Mouse (Mus musculus) heart, postnatal 14 days (tissue): ENCODE results near the gene Smim7. TPM values are rescaled to one million over a fixed set of nuclear protein-coding genes. Genes with fewer than 3 reads are reported as not detected.
A peak's percentile ranks its signal among the peaks of the same experiment; 100 is the strongest.

Source experiments
- DNase-seq, 2 experiments: peaks; one replicate each; pipeline ENCODE4 v3.0.0; 2021 to 2022
- intact Hi-C: fragments of 180-260 bp; cut with DNase I; formaldehyde crosslinking; loops from one replicate; pipeline ENCODE4 v1.15.1; 2025
- long read RNA-seq, 2 experiments: library from polyadenylated mRNA; stranded (forward); transcript quantifications; one replicate each; pipeline ENCODE4 v2.0.0; 2021
- total RNA-seq, 2 experiments: library from RNA; stranded (reverse); gene quantifications; 2 replicates each; pipeline ENCODE4 v1.2.3; 2021

Smim7 gene
- 100 to 1,000 TPM; 111 to 117 TPM for total RNA-seq
- long read RNA-seq, experiment 1, transcript Smim7-201 (4 exons, 642 nt) = minor isoform, 6 of 174 reads
- long read RNA-seq, experiment 1, transcript Smim7-203 (5 exons, 2,892 nt) = major isoform, 161 of 174 reads
- long read RNA-seq, experiment 1, partial matches to known transcripts = 0 of 174 reads
- long read RNA-seq, experiment 1, other reads (novel, unspliced or antisense) = 7 of 174 reads
- long read RNA-seq, experiment 2, transcript Smim7-203 (5 exons, 2,892 nt) = major isoform, 145 of 155 reads
- long read RNA-seq, experiment 2, partial matches to known transcripts = 2 of 155 reads
- long read RNA-seq, experiment 2, other reads (novel, unspliced or antisense) = 5 of 155 reads

DNA sequence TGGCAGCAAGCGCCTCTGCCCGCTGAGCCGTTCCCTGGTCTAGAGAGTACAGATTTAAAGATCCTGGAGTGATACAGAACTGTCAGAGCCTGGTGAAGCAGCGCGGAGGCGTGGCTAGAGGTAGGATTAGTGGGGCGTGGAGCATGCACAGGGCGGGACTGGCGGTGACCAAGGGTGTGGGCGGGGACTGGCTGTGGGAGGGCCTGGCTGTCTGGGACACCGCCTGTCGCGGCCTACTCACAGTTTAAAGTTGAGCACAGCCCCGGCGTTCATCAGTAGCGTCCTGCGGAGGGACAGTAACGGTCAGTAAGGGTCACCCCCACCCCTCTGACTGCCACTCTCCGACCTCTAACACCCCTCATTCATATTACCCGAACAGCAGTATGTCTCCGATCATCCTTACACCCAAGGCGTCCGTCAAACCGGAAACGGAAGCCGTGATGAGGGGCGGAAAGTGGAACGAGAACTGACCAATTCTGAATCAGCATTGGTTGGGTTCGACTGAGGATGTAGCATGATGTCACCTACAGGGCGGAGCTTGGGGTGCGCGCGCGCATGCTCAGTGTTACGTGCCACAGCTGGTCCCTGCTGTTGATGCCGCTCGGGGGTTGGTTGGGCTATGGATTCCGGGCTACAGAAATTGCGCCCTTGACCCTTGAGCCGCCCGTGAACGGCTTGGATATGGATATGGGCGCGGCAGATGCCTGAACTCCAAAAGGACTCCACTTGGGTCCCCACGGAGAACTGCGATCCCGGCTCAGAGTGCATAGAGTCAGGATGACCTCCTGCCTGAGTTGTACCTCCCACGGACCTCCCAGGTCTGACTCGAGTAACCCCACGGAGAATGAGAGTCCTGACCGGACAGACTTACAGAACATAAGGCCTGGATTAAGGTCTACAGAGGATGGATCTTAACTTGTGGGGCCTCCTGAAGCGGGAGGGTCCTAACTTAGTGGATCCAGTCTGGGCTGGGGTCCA lies at the start of gene Smim7:
TSS of gene Smim7 (minus strand) at position 456 of the 978 bp plus-strand sequence.
- intact Hi-C loops = no loop called here
- DNase-seq = peak; percentile 98

DNA sequence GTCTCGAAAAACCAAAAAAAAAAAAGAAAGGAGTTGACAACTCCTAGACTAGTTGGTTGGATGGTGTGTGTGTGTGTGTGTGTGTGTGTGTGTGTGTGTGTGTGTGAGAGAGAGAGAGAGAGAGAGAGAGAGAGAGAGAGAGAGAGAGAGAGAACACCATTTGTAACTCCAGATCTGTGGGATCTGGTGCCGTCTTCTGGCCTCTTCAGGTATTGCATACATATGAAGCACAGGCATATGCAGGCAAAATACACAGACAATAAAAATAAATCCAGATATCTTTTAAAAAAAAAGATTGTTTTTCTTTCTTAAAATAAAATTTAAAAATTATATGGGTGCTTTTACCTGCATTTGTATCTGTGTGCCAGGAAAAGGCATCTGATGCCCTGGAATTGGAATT lies 19.3 kb upstream of the Smim7 start:
- intact Hi-C loops = no loop called here
- peak; percentile 39 to 62 for DNase-seq

DNA sequence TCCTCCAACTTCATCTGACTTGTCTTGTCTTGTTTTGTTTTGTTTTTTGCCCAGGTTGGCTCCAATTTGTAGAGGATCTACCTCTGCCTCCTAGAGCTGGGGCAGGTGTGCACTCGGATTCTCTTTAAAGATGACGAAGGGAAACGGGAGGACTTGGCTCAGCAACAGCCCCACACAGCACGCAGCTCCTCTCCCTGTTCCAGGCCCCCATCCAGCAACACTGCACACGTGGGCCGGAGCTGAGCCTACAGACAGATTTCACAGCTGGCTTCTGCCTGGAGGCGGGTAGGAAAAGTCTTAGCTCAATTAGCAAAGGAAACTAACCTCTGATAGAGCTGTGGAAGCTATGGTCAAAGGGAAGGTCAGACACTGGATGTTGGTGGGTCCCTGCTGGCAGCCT lies 18.4 kb upstream of the Smim7 start:
- intact Hi-C loops = no loop called here
- DNase-seq = peak; percentile 53 to 60

DNA sequence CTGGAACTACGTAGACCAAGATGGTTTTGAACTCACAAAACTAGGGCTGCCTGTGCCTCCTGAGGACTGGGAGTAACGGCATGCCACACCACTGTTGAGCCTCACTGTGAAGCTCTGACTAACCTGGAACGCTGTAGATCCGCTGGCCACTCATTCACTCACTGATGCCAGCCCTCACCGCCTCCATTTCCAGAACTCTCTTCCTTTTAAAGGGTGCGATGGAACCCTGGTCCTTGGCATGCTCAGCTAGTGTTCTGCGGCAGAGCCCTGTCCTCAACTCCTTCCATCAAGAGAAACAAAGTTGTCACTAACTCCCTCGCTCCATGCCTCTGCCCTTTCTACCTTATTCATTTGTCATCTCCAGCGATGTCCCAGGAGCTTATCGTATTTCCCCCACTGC lies 18.0 kb upstream of the Smim7 start:
- no peak for DNase-seq
- intact Hi-C loops = no loop called here

DNA sequence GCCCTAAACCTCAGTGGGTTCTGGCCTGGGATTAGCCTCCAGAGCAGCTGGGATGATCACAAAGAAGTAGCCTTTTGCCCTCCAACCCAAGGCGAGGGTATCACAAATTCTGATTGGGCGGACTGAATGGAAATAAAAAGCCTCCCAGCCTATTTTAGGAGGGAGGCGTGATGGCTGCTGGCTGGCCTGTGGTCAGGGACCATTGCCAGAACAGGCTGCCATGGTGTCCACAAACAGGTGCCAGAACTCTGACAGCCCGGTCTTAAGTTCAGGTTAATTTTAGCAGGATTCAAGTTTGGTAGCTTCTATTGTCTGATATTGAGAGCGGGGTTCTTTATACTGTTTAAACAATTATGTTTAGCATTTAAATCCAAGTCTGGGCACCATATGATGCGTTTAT lies 16.9 kb upstream of the Smim7 start:
- DNase-seq = peak; percentile 64 to 79
- intact Hi-C loops = no loop called here

DNA sequence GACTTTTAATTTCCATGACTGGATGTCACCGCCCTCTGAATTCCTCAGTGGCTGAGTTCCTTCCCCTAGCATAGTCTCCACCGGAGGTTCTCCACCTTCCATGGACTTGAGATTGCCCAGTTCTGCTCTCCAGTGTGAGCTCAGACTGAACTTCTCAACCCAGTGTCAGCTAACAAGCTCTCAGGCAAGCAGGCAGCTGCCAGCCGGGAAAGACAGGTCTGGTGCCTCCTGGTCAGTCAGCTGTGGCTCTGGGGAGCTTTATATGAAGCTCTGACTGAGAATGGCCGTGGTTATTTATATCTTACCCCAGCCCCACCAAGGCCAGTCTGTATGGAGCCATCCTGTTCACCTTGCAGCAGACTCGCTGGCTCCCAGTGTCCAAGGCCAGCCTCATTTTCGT lies 13.5 kb upstream of the Smim7 start:
- no peak for DNase-seq
- intact Hi-C loops = no loop called here

DNA sequence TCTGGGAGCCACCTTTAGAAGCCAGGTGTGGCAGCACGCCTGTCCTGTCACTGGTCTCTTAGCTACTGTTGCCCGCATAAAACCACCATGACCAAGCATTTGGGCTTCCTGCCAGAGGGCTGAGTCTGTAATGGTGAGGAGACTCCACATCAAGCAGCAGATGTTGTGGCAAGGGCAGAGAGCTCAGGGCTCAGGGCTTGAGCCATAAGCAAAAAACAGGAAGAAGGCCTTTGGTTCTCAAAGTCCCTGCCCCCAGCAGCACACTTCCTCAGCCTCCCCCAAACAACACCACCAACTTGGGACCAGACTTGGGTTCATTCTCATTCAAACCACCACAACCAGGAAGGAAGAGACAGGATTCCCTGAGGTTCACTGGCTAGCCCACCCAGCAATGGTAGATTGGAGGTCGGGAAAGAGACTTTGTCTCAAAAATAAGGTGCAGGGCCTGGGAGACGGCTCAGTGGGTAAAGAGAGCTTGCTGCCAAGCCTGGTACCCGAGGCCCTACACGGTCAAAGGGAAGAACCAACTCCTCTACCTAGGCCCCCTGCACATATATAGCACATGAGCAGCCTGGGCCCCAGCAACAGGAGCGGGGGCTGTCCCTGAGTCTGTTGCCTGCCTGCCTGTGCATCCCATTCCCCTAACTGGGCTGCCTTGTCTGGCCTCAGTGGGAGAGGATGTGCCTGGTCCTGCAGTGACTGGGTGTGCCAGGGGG lies 12.3 kb upstream of the Smim7 start:
- DNase-seq = peak; percentile 57 to 70
- intact Hi-C loops = no loop called here

DNA sequence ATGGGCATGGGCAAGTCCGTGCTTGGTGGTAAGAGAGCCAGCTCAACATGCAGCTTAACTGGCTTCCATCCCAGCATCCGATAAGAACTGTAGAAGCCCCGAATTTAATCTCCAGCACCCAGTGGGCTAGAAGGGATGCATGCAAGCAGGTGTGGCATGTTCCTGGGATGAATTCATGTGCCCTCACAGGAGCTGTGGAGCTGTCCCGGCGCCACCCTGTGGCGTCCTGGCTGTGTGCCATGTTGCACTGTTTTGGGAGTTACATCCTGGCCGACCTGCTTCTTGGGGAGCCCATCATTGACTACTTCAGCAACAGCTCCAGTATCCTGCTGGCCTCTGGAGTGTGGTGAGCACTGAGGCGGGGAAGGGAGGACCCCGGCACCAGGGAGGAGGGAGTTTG lies 8.5 kb upstream of the Smim7 start:
- intact Hi-C loops = no loop called here

DNA sequence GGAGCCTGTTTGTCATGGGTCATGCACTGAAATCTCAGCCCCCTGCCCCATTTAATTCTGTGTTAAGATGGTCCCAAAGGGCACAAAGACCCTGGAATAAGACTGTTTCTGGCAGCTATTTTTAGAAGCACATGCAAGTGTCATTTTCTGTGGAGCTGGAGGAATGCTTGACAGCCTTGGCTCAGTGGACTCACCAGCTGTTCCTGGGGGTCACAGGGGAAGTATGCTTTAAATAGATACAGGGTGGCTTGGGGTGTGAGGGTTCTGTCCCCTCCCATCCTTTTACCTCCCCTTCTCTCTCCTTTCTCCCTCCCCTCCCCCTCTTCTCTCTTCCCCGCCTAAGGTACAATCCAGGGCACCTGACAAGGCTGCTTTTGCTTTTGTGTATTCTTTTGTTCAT lies 7.1 kb upstream of the Smim7 start:
- no peak for DNase-seq

More for the DNA sequence above, 8.5 kb upstream of the Smim7 start:
- DNase-seq = peak in 1 of 2 experiments; percentile 39

DNA sequence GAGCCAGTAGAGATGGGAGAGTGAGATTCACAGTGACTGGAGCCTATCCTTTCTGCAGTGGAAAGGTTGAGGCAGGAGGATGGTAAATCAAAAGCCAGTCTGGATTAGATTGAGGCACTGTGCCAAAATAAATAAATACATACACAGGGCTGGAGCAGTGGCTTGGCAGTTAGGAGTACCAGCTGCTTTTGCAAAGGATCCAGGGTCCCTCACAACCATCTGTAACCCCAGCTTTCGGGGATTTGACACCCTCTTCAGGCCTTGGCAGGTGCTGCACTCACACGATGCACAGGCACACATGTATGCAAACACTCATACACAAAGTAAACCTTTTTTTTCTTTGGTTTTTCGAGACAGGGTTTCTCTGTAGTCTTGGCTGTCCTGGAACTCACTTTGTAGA lies 6.4 kb upstream of the Smim7 start:
- no peak for DNase-seq
- intact Hi-C loops = no loop called here

More for the DNA sequence above, 7.1 kb upstream of the Smim7 start:
- intact Hi-C loops = no loop called here

DNA sequence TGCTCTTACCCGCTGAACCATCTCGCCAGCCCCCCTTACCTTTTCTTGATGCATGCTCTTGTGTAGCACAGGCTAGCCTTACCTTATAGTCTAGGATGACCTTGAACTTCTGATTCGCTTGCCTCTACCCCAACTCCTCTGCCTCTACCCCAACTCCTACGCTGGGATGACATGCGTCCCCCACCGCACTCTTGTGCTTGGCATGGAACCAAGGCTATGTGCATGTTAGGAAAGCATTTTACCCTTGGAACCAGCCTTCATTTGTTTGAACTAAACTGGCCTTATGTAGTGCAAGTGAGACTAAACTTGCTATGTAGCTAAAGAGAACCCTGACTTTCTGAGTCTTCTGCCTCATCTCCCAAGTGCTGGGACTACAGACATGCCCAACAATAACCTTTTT lies 5.0 kb upstream of the Smim7 start:
- intact Hi-C loops = no loop called here
- no peak for DNase-seq

DNA sequence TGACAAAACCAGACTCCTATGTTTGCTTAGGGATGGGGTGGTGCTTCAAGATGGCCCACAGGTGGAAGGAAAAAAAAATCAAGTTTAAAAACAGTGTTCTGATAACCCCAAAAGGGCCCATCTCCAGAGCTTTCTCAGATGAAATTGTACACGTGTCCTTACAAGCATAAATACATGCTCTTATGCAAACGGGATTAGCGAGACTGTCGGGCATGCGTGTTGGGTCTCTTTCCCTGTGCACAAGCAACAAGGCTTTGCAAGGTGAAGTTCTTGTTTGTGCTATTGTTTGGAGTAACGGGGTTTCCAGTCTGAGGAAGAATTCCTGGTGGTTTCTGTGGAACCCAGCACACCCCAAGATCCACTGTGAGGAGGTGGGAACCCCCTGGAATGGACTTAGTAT lies 2.6 kb upstream of the Smim7 start:
- intact Hi-C loops = no loop called here
- no peak for DNase-seq

DNA sequence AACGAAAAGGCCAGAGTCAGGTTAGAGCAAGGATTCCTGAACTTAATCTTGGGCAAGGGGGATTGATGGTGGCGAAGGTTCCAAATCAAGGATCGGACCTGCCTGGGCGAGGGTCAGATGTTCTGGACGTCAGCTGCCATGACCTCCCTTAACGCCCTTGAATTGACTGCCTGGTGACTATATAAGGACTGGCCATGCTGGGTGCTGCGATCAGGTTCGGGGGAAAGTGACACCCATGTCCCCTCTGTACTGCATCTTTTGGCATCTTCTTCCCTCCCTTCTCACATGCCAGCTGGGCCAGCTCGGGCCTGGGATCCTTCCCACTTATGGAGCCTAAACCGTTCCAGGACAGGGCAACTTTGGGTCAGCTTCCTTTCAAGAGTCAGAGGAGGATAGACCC lies 1.6 kb upstream of the Smim7 start:
- DNase-seq = peak in 1 of 2 experiments; percentile 35

DNA sequence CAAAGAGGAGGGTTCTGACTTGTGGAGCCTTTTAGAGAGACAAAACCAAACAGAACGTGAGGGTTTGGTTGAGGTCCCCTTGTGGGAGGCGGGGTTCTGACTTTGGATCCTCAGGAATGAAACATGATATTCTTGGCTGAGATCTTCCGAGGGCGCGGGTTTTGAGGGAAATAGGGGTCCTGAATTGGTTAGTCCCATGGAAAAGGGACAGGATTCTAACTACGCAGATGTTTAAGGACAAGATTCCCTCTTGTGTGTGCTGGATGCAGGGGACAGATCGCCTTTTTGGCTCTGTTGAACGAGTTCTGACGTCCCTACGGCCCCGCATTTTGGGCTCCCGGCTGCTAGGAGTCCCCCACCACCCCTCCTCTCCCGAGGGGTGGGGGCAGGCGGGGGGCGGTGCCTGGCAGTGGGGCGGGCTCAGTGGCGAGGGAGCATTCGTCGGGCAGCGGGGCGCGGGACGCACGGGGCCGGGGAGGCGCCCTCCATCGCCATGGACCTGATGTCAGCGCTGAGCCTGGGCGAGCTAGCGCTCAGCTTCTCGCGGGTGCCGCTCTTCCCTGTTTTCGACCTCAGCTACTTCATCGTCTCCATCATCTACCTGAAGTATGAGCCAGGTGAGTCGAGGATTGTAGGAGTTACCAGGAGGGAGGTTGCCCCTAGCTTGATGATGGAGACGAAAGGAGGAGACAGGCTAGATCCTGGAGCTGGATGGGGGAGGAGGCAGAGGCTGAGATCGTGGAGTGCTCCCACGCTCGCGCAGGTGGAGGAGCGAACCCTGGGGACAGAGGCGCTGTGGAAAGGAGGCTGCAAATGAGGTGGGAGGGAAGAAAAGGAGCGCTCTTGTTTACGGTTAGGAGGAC lies 954 bp upstream of the Smim7 start, which contains the start of gene Tmem38a:
TSS of gene Tmem38a (plus strand) at position 445 of the 863 bp plus-strand sequence.
- intact Hi-C loops = no loop called here
- peak; percentile 88 to 89 for DNase-seq

More for the DNA sequence above, 1.6 kb upstream of the Smim7 start:
- intact Hi-C loops = no loop called here

DNA sequence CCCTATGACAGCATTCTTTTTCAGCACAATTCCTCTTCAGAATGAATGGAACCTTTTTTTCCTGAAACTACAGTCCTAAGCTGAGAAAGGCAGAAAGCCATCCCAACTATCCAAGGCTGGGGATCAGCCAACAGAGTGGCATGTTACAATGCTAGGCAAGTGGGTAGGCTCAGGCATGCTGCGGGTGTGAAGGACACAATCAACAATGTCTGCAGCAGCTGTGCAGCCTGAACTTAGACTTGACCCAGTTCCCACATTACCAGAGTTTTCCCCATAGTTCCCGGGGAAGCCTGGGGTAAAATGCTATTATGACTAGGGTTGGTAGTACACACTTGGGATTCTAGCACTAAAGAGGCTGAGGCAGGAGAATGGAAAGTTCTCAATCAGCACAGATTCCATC lies 4.9 kb downstream of the Smim7 start:
- intact Hi-C loops = loop anchor here (5.0 kb wide), 1 partner anchor 74 kb away; the partner anchor contains the start of gene Slc35e1

DNA sequence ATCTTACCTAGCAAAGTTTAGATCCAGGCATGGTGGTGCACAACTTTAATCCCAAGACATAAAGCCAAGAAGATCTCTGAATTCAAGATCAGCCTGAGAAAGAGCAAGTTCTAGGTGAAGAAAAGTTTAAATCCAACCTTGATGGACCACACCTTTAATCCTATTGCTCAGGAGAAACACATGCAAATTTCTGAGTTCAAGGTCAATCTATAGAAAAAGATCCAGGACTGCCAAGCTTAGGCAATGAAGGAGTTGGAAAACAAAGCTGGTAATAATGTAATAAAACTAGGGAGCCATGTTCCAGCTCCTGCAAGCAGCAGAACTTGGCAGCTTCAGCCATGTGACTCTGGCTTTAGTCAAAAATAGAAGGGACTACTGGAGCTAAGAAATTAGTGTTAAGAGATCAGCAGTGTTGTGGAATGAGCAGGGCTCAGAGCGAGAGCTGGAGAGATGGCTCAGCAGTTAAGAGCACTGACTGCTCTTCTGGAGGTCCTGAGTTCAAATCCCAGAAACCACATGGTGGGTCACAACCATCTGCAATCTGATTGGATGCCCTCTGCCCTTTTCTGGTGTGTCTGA lies 9.7 kb downstream of the Smim7 start:
- peak in 1 of 2 experiments; percentile 18 for DNase-seq
- intact Hi-C loops = loop anchor here (5.0 kb wide), 1 partner anchor 139 kb away; the partner anchor contains the start of gene Eps15l1

More for the DNA sequence above, 4.9 kb downstream of the Smim7 start:
- no peak for DNase-seq

DNA sequence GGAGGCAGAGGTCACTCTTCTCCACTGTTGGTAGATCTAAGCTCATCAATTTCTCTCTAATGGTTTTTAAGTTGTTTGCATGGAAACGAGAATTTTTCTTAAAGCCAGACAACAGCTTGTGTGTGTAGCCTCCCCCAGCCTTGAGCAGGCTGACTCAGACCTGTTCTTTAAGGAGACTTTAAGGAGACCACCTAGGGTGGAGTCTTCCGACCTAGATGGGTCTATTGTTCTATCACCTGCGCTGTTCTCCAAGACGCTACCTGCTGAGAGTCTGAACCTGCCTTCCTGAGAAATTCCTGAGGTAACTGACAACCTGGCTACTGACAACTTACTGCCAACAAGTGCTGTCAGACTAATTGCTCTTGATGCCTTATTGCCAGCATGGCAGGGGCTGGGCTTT lies 15.1 kb downstream of the Smim7 start:
- no peak for DNase-seq
- intact Hi-C loops = no loop called here

DNA sequence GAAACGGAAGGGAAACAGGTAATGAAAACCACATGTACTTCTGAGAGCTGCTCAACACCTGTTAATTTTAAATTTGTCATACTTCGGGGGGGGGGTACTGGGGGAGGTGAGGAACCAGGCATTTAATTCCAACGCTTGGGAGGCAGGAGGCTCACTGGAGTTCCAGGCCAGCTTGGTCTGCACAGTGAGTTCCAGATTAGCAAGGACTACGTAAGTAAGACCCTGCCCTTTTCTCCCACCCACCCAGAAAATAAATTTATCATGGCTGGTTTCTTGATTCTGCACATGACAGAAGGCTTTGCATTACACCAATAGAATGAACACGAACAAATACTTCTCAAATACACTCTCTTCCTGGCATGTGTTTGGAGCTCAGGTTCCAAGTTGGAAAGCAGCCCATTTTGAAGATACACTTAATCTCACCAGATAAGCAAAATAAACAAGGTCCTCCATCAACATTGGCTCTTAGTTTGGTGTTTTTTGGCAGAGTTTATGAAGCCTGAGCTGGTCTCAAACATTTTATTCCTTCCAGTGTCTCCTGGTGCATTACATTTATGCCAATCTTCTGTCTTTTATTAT lies 21.5 kb downstream of the Smim7 start:
- DNase-seq = peak in 1 of 2 experiments; percentile 33
- intact Hi-C loops = loop anchor here (5.0 kb wide), 1 partner anchor 127 kb away; the partner anchor contains the start of gene Eps15l1
